Mouse (Mus musculus) kidney, adult 11 months (tissue): ENCODE results near the gene Gm37240.
A peak's percentile ranks its signal among the peaks of the same experiment; 100 is the strongest.

ENCODE experiments used
- DNase-seq: peaks from one replicate; pipeline ENCODE4 v3.0.0; 2022

Gene Gm37240

GRCm38 (mm10) chr3:84477498-84477897, 1409.8 kb downstream of the Gm37240 start:
- no peak for DNase-seq

GRCm38 (mm10) chr3:84474981-84475775, 1412.1 kb downstream of the Gm37240 start:
- DNase-seq: no peak

- DNase-seq: no peak
Observed at GRCm38 (mm10) chr3:84474398-84474797, 1412.9 kb downstream of the Gm37240 start.

GRCm38 (mm10) chr3:84472955-84473354, 1414.4 kb downstream of the Gm37240 start:
- DNase-seq: no peak

- DNase-seq: no peak
Observed at GRCm38 (mm10) chr3:84472527-84472926, 1414.8 kb downstream of the Gm37240 start.

- no peak for DNase-seq
Observed at GRCm38 (mm10) chr3:84471146-84471545, 1416.2 kb downstream of the Gm37240 start.

- no peak for DNase-seq
Observed at GRCm38 (mm10) chr3:84468111-84468453, 1419.2 kb downstream of the Gm37240 start.

- peak; percentile 65 for DNase-seq
Observed at GRCm38 (mm10) chr3:84467419-84468110, 1419.8 kb downstream of the Gm37240 start.

- no peak for DNase-seq
Observed at GRCm38 (mm10) chr3:84465822-84466500, 1421.4 kb downstream of the Gm37240 start.

- no peak for DNase-seq
Observed at GRCm38 (mm10) chr3:84461687-84462086, 1425.6 kb downstream of the Gm37240 start.

GRCm38 (mm10) chr3:84460952-84461351, 1426.4 kb downstream of the Gm37240 start:
- DNase-seq: peak; percentile 73

GRCm38 (mm10) chr3:84460499-84460898, 1426.8 kb downstream of the Gm37240 start:
- DNase-seq: no peak

- DNase-seq: no peak
Observed at GRCm38 (mm10) chr3:84455733-84456417, 1431.4 kb downstream of the Gm37240 start.

GRCm38 (mm10) chr3:84450651-84451050, 1436.7 kb downstream of the Gm37240 start:
- DNase-seq: no peak

GRCm38 (mm10) chr3:84449015-84449414, 1438.3 kb downstream of the Gm37240 start:
- no peak for DNase-seq

GRCm38 (mm10) chr3:84447803-84448202, 1439.5 kb downstream of the Gm37240 start:
- DNase-seq: no peak
